Mouse (Mus musculus) cerebellum, adult 18-20 months (tissue): ENCODE data around the gene Drd4.

ENCODE experiments used
- DNase-seq, 2 experiments: peaks; one replicate each; pipeline ENCODE4 v3.0.0; 2021

The Drd4 gene

GRCm38 (mm10) chr7:141335682-141336081 lies 43.9 kb downstream of the Drd4 start:
- DNase-seq, result peak; percentile 67 to 75

DNA sequence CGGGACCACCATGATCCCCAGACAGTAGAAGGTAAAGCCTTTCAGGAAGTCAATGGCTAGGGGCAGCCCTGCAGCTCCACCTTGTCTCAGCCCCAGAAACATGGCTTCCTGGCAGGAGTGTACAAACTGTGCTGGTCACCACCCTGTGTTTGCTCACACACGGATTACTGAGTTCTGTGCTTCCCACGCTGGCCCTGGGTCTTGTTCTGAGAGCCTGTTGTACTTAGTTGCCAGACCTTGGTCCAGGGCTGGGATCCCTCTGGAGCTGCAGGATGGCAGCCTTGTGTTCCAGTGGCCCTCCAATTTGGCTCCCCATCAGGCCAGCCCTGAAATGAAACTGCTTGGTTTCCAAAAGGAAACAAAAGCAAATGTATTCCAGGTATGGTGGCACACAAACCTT lies 44.5 kb downstream of the Drd4 start:
- DNase-seq, result no peak

DNA sequence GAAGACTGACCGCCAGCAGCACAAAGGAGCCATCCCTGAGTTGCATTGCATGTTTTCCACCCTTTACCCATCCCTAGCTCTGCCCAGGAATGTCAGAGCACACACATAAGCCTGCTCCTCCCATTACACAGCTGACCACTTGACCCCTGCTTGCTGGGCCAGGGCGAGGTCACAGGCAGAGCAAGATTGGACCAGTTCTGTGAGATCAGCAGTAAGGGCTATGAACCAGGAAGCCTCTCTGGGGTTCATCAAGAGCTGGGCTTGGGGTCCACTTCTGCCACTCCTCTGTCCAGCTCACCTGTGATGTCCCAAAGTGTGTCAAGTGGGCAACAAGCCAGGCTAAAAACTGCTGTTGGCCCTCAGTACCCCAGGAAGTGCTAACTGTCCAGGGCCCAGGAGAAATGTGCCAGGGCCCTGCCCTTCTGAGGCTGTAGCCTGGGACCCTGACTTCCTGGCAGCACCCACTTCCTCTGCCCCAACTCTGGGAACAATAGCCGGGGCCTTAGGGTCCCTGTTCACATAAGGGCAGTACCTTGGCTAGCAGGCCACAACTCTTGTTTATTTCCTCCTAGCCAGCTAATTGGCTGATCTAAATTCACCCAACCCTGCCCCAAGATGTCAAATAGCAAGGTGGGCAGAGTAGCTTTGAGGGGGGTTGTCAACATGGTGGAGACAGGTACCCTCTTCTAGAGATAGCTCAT lies 46.1 kb downstream of the Drd4 start:
- DNase-seq, result no peak

DNA sequence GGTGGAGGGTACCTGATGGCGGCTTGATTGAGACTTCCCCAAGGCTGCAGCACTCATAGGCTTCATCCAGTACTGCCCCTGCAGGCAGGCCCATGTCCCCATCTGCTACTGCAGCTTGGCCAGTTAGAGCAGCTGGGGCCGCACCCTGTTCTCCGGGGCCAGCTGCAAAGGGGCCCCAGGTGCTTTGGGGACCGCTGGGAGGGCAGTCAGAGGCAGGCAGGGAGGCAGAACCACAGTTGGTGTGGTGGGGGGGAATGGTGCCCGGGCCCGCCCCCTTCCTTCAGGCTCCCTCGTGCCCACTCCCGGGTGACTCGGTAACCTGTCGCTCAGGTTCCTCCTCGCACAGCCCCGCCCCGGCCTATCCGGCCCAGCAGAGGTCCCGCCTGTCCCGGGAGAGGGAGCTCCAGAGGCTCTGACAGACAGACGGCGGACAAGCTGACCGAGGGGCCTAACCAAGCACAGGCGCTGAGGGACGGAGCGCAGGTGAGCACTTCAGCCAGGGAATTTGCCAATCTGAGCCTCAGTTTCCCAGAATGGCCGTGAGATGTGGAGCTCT lies 46.8 kb downstream of the Drd4 start, which contains the start of gene Eps8l2:
Gene Eps8l2 (plus strand): TSS at position 305 of the 556 bp plus-strand sequence.
- peak in 1 of 2 experiments; percentile 20 for DNase-seq

DNA sequence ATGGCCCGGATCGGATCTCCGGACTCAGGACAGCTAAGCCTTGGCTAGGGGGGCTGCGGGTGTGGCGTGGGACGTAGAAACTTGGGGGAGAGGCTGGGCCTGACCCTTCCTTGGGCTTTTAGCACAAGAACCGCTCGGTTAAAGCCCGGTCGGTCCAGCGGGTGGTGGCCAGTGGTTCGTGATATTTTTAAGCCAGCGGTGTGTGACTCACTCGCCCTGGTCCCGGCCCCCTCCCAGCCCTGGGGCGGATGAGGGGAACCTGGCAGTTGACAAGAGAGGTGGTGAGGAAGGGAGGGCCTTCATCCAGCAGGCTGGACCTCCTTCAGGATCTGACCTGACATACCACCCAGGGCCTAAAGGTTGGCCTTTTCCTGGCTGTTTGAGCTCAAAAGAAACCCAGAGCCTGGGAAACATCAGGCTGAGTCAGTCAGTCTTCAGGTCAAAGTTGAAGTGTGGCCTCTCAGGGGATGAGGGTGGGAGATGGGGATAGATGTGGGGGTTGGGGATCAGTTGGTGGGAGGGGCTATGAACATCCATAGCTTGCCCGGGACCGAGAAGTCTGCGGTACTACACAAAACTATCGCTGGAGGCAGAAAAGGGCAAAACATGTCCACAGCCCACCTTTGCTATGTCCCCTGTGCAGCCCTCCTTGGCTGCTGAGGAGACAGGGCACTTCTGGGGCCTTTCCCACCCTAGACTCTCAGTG lies 47.6 kb downstream of the Drd4 start:
- DNase-seq, result no peak

GRCm38 (mm10) chr7:141340023-141340422 lies 48.2 kb downstream of the Drd4 start:
- no peak for DNase-seq

GRCm38 (mm10) chr7:141340476-141340875 lies 48.7 kb downstream of the Drd4 start:
- no peak for DNase-seq

- no peak for DNase-seq
Observed at GRCm38 (mm10) chr7:141341689-141342226, 50.0 kb downstream of the Drd4 start.

DNA sequence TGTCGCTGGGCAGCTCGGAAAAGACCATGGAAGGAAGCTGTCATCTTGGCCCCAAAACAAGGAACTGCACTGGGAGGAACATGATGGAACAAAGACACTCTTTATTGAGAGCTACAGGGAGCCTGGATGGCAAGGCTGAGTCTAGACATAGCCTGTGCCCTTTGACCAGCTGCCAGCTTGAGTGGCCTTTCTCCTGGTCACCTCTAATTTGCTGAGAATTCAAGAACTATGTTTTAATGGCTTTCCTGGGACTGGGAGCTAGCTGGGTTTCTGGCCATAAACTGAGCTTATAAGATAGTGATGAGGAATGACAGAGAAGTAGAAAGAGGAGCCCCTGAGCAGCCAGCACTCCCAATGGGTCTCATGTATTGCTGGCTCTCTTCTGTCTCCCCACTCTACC lies 51.4 kb downstream of the Drd4 start:
- DNase-seq, result no peak

DNA sequence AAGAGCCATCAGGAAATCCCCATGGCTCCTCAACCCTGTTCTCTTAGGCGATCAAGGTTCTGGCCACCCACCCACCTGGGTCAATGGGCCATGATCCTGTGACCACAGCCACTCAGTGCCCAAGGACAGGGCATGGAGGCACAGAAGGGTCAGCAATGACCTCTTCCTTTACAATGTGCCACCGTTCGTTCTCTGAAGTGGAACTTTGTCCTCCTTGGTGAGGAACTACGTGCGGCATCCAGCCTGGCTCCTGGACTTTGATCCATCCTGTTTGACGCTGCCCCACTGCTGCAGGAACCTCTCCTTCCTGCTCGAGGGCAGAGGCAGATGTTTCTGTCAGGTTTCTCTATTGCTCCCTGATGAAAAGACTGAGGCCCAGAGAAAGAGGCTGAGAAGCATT lies 51.9 kb downstream of the Drd4 start:
- no peak for DNase-seq

DNA sequence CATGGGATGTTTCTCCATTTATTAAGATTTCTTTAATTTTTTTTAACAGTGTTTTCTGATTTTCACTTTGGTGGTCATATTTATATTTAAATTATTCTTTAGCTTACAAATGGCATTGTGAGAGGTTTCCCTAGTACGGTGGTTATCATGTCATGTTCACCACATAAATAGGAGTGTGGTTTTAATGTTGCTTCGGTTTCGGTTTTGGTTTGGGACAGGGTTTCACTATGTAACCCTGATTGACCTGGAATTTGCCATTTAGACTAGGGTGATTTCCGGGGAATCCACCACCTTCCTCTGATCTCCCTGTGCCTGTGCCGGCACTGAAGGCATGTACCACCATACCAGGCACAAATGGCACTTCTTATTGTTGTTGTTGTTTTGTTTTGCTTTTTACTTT lies 53.0 kb downstream of the Drd4 start:
- no peak for DNase-seq
